Mouse (Mus musculus) bone marrow, adult 2 months (tissue): ENCODE data around the gene BC004004. TPM values are rescaled to one million over a fixed set of nuclear protein-coding genes. Genes with fewer than 3 reads are reported as not detected.
A peak's percentile ranks its signal among the peaks of the same experiment; 100 is the strongest.

Experiments used
- H3K27ac ChIP-seq: fragments of 200-500 bp; 2 replicates; pipeline ENCODE4 v1.5.1; 2012; ENCODE audit warnings: low read depth, mild to moderate bottlenecking, control low read depth, inconsistent platforms, low read length; ENCODE audit not compliant: control insufficient read depth, poor library complexity, insufficient read depth
- H3K4me1 ChIP-seq: fragments of 200-500 bp; 2 replicates; pipeline ENCODE4 v1.6.1; 2011; ENCODE audit warnings: low read length; ENCODE audit not compliant: control insufficient read depth, insufficient read depth
- H3K4me3 ChIP-seq: fragments of 200-500 bp; replicated peaks from 2 replicates; pipeline ENCODE3; 2011; ENCODE audit warnings: mild to moderate bottlenecking, low read depth, low read length, control low read depth; ENCODE audit not compliant: control insufficient read depth
- CTCF ChIP-seq: fragments of 200-500 bp; IDR thresholded peaks from 2 replicates; pipeline ENCODE4 v1.5.1; 2011; ENCODE audit warnings: low read length, control low read depth; ENCODE audit not compliant: control insufficient read depth, insufficient read depth
- POLR2A ChIP-seq: fragments of 200-500 bp; IDR thresholded peaks from 2 replicates; pipeline ENCODE4 v1.6.1; 2011; ENCODE audit warnings: low read depth, mild to moderate bottlenecking, control low read depth, low read length, borderline replicate concordance; ENCODE audit not compliant: control insufficient read depth
- WGBS: fragments of 180-500 bp; shearing (Covaris S2); methylation state at CpG from one replicate; pipeline ENCODE4 v1.1.7; 2018; 5-methylcytosine and 5-hydroxymethylcytosine counted together
- polyA plus RNA-seq: library from polyadenylated mRNA; stranded (reverse); fragments of >200 nt; gene quantifications from 2 replicates; pipeline ENCODE4 v1.2.4, GENCODE M21; 2011; ENCODE audit warnings: low replicate concordance; ENCODE audit not compliant: missing spikeins, insufficient read depth, insufficient read length

Gene BC004004
- polyA plus RNA-seq, 1 experiment: 81.6 TPM

DNA sequence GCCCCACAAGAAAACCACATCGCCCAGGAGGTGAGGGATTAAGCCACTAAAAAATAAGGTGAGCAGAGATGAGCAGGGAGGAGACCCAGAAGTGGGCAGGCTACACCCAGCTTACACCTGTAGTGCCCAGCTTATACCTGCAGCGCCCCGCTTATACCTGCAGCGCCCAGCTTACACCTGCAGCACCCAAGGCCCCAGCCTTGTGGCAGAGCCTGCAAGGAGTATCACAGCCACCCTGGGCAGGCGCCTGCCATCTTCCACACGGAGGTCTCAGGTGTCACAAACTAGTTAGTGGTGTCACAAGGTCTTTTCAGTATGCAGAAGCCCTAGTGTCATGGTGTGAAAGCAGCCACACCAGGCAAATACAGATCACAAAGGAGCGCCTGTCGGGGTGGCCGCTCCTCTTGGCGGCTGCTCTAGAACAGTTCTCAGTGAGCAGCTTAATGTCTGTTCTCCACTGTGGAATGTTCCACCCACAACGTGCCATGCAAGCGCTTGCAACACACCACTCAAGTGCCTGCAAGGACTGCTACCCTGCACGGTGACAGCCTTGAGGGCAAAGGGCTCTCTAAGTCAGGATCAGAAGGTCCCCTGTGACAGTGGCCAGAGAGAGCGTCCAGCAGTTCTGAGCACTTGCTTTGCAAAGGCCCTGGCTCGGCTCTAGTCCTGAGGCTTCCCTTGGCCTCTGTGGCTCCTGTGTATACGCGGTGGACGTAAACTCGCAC, 67.8 kb downstream of the BC004004 start:
- Histone ChIP-seq H3K27ac (no peak overlapping the region), H3K4me1 (no peaks in the 10 kb centered on the region; the same call in 1 of the 2 replicates), H3K4me3 (no peak overlapping the region)
- TF ChIP-seq POLR2A: no peak
- no peak for TF ChIP-seq CTCF
- WGBS: 89% methylated on average over 19 of the region's 19 CpGs

DNA sequence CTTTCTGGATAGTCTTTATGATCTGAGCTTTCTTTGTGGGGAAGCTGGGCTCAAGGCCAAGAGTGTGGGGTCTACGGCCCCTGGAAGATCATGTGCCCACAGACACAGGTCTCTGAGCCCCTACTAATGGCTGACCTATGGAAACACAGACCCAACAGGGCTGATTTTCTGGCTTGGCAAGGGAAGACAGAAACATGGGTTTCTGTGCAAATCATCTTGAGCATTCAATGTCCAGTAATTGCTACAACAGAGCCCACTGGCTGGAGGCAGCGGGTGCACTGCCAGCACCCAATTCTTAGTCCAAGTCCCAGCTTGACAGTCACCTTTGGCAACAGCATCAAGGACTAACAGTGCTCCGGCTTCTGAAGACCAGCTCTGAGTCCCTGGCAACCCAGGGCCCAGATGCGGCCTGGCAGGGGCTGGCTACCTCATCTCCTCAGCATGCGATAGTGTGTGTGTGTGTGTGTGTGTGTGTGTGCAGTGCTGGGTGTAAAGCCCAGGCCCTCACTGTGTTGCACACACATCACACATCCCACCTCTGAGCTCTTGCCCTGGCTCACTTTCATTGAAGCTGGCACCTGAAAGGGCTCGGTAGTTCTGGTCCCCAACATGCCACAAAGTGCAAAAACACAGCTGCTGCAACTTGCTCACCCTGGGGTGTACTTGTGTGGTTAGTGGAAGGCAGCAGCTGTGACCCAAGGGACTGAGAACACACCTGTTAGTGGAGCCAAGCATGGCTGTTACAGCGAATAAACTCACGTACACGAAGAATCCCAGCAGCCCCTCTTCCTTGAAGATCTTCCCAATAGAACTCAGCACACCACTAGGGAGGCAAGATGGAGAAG, 69.6 kb downstream of the BC004004 start:
- WGBS: 84% methylated on average over 9 of the region's 9 CpGs
- no peaks in the 10 kb centered on the region; the same call in 1 of the 2 replicates for H3K4me1 ChIP-seq
- H3K27ac ChIP-seq: peak overlapping the region; percentile 36; the same call in 1 of the 2 replicates
- no peak overlapping the region for H3K4me3 ChIP-seq
- TF ChIP-seq POLR2A: no peak
- no peak for TF ChIP-seq CTCF

DNA sequence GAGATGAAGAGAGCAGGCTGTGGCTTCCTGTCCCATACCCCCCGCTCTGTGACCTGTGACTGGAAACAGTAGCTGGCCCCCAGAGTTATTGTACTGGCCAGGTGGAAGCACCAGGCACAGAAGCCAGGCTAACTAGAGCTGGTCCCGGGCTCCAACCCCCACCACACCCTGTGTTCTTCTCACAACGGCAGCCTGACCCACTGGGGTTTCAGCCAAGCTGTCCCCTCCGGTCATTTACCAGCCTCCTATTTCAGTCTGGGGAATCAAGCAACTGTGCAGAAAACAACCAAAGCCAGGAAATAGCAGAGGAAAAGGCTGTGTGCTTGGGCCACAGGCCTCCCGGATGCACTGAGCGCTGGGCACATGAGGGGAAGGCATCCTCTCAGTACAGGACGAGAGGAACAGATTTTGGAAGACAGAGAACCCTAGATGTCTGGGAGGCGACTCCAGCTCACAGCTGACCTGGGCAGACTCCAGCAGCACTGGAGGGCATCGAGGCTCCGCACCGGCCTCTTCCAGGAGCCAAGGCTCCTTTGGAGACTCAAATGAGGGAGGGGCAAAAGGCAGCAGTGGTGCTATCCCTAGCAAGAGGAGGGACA, 70.7 kb downstream of the BC004004 start:
- Histone ChIP-seq H3K27ac (peak overlapping the region; percentile 14; the same call in 1 of the 2 replicates), H3K4me1 (no peaks in the 10 kb centered on the region; the same call in 1 of the 2 replicates), H3K4me3 (no peak overlapping the region)
- WGBS: 79% methylated on average over 11 of the region's 11 CpGs
- TF ChIP-seq POLR2A (no peak), CTCF (no peak)

DNA sequence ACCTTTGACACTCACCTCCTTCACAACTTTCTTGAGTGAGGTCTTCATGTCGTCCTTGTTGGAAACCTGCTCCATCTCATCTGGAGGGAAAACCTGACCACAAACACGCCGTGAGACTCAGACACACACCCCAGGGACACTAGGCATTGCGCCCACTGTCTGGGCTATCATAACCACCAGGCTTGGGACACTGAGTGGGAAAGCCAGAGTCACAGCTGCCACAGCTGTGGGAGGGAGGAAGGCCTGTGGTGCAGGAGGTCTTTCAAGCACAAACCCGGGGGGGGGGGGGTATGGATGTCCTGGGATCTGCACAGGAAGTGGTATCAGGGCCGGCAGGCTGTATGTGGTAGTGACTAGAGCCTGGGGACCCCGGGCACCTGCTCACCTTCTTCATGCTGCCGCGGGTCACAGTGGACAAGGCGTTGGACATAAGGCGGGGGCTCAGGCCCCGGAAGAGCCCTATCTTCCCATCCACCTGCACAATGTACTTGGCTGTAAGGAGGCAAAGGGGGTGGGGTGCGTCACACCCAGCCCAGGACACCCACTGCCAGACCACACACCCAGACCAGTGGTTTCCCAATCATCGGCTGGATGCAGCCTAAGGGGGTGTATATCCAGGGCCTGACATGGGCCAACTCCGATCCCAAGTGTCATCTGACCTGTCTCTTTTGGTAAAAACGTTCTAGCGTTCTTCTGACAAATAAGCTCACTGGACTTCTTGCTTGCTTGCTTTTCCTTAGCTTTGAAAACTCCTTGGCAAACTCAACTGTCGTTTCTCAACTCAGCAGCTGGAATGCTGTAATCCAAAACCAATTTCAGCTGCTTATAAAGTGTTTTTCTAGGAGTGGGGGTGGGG, 72.0 kb downstream of the BC004004 start:
- TF ChIP-seq POLR2A (no peak), CTCF (no peak)
- WGBS: 66% methylated on average over 18 of the region's 18 CpGs
- H3K27ac ChIP-seq: no peak overlapping the region

DNA sequence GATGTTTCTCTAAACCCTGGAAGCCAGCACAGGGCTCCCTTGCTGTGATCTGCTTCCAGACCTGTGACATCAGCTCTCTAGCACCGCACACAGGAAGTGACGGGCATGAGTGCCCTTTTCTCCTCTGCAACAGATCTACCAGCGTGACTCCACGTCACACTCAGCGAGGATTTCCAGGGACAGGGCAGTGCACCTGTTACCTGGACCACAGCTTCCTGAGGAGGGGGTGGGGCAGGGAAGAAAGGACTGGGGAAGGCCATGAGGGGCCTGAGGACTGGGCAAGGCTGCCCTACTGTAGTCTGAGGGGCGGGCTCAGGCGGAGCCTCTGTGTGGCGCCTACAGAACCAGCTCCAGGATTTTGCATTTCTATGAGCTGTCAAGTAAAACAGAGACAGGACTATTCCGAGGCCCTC, 73.0 kb downstream of the BC004004 start:
- H3K4me1 ChIP-seq: peaks cover 3% of the 10 kb centered on the region

More for the DNA sequence above, 72.0 kb downstream of the BC004004 start:
- H3K4me3 ChIP-seq: no peak overlapping the region
- H3K4me1 ChIP-seq: no peaks in the 10 kb centered on the region; the same call in 1 of the 2 replicates

DNA sequence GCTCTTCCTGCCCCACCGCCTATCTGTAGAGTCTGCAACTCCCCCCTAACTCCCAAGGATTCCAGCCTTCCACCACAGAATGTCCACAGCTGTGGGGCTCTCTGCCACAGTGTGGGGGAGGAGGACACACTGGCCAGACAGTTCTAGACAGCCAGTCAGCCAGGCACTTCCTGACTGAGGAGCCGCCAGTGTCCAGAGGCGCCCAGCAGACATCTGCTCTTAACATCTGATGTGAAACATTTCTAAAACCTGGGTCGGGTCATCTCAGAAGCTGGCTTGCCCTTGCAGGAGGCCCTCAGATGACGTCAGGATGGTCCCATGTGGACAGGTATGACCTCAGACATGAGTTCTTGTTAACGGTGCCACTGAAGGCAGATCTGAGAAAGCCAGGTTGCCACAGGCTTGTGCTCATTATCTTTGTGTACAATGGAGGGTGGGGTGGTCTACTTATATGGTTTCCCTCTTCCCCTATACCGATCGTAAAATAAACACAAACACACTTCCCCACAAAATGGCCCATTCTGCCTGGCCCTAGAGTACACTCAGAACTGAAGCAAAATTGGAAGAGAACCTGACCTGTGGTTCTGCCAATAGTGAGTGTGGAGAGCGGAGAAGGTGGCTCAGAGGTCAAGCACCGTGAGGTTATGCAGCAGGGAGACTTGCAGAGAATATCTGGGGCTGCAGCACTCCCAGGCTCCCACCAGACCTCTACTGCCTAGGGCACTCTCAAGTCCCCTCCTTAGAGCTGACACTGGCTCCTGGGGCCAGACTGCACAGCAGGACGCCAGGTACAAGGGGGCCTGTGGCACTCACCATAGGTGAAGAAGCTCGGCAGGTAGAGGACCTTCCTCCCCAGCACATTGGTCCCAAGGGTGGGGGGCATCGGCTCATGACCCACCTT, 73.7 kb downstream of the BC004004 start:
- peaks cover 3% of the 10 kb centered on the region for H3K4me1 ChIP-seq
- H3K27ac ChIP-seq: no peak overlapping the region
- WGBS: 78% methylated on average over 13 of the region's 13 CpGs
- no peak for TF ChIP-seq CTCF
- TF ChIP-seq POLR2A: no peak
- H3K4me3 ChIP-seq: no peak overlapping the region

More for the DNA sequence above, 73.0 kb downstream of the BC004004 start:
- no peak for TF ChIP-seq POLR2A
- peak; percentile 37; the same call in 1 of the 2 replicates for TF ChIP-seq CTCF
- H3K4me3 ChIP-seq: no peak overlapping the region
- H3K27ac ChIP-seq: peak overlapping the region; percentile 30; the same call in 1 of the 2 replicates
- WGBS: 44% methylated on average over 9 of the region's 9 CpGs
